Mouse (Mus musculus) spleen, adult 12 weeks (tissue): ENCODE data around the gene Olfr293.

Experiments used
- DNase-seq: peaks from one replicate; pipeline ENCODE4 v3.0.0; 2022; ENCODE audit warnings: low spot score

The Olfr293 gene

DNA sequence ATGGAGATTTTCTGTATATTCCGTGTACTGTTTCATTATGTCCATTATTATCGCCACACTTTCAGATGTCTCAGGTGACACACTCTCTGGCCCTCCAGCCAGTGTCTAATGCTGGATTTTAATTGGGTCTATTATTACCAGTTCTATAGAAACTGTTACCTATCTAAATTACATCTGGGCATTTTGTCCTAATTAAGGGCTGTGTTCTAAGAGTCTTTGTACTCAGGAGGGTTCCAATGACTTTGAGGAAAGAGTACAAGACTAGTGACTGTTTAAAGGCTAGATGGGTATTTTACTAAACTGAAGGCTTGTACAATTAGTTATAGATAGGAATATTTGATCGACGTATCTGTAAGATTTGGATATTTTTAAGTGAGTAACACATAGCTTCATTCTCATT is at the start of gene Olfr293:
Gene Olfr293, plus strand, starts transcription at position 301 of the 400 bp plus-strand sequence.
- DNase-seq, result no peak

DNA sequence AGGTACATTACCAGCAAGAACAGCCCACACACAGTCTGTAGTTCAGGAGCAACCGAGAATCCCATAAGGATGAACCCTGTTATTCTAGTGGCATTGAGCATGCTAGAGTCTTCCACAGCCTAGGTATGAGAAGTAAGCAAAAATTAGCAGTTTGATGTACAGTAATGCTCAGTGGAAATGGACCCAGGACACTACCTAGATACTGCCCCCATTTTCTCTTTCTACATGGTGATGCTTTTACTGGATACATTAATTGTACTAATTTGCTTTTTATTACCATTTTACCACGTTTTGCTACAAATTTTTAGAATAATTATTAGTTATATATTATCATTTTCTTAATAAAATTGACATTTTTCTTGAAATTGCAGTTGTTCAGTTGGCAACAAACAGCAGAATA is 32.3 kb upstream of the Olfr293 start, which contains the start of gene Olfr294:
Gene Olfr294, minus strand, starts transcription at position 101 of the 400 bp plus-strand sequence.
- DNase-seq, result no peak

DNA sequence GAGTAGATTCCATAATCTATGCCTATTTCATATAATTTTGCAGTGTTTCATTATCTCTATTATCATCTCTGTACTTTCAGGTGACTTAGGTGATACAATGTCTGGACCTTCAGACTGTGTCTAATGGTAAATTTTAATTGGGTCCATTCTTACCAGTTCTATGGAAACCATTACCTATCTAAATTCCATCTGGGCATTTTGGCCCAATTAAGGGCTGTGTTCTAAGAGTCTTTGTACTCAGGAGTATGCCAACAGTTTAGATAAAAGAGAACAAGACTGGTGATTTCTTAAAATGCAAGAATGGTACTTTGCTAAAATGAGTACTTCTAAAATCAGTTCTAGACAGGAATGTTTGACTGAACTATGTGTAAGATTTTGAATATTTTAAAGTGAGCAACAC is 39.2 kb downstream of the Olfr293 start, which contains the start of gene Olfr292:
Gene Olfr292, plus strand, starts transcription at position 301 of the 400 bp plus-strand sequence.
- no peak for DNase-seq
